Mouse (Mus musculus): ENCODE results near the gene 4931414P19Rik. TPM values are rescaled to one million over a fixed set of nuclear protein-coding genes. Genes with fewer than 3 reads are reported as not detected.

The 4931414P19Rik gene
- polyA plus RNA-seq, 1 experiment from 2014 or later: 6.9 TPM

- ATAC-seq: no peak
- no peak overlapping the region for H3K9ac ChIP-seq (replicated peaks; ENCODE audit: low read depth, low read length)
- H3K36me3 ChIP-seq (ENCODE audit: control insufficient read depth, insufficient read depth): peaks cover 52% of the 10 kb centered on the region
- peaks cover 27% of the 10 kb centered on the region for H3K4me1 ChIP-seq (replicated peaks; ENCODE audit: control insufficient read depth, insufficient read depth, low read length)
- no peak overlapping the region for H3K27ac ChIP-seq (ENCODE audit: low read length)
- H3K4me2 ChIP-seq (ENCODE audit: low read length): no peak overlapping the region
- H3K27me3 ChIP-seq (replicated peaks; ENCODE audit: control insufficient read depth, insufficient read depth, low read length): no peaks in the 10 kb centered on the region
- no peak overlapping the region for H3K4me3 ChIP-seq (replicated peaks; ENCODE audit: low read length)
- H3K9me3 ChIP-seq (ENCODE audit: control insufficient read depth, low read length): no peaks in the 10 kb centered on the region
- WGBS: 75% methylated on average over 2 of the region's 2 CpGs
Observed at GRCm38 (mm10) chr14:54643011-54643410, 37.2 kb upstream of the 4931414P19Rik start.

- no peak overlapping the region for H3K4me3 ChIP-seq (replicated peaks; ENCODE audit: low read length)
- peaks cover 26% of the 10 kb centered on the region for H3K4me1 ChIP-seq (replicated peaks; ENCODE audit: control insufficient read depth, insufficient read depth, low read length)
- H3K9me3 ChIP-seq (ENCODE audit: control insufficient read depth, low read length): no peaks in the 10 kb centered on the region
- no peak overlapping the region for H3K4me2 ChIP-seq (ENCODE audit: low read length)
- peaks cover 47% of the 10 kb centered on the region for H3K36me3 ChIP-seq (ENCODE audit: control insufficient read depth, insufficient read depth)
- peak overlapping the region; percentile 39 for H3K27ac ChIP-seq (ENCODE audit: low read length)
- WGBS: 77% methylated on average over 24 of the region's 25 CpGs
- H3K9ac ChIP-seq (replicated peaks; ENCODE audit: low read depth, low read length): no peak overlapping the region
- no peaks in the 10 kb centered on the region for H3K27me3 ChIP-seq (replicated peaks; ENCODE audit: control insufficient read depth, insufficient read depth, low read length)
- ATAC-seq: no peak
Observed at GRCm38 (mm10) chr14:54642224-54642944, 36.6 kb upstream of the 4931414P19Rik start.

- H3K36me3 ChIP-seq (ENCODE audit: control insufficient read depth, insufficient read depth): peaks cover 42% of the 10 kb centered on the region
- H3K4me3 ChIP-seq (replicated peaks; ENCODE audit: low read length): peak within 1 kb of the TSS; percentile 85
- H3K4me2 ChIP-seq (ENCODE audit: low read length): peak within 1 kb of the TSS; percentile 94
- H3K4me1 ChIP-seq (replicated peaks; ENCODE audit: control insufficient read depth, insufficient read depth, low read length): peaks cover 26% of the 10 kb centered on the region
- peak; percentile 95 for ATAC-seq
- peak within 1 kb of the TSS; percentile 97 for H3K9ac ChIP-seq (replicated peaks; ENCODE audit: low read depth, low read length)
- no peaks in the 10 kb centered on the region for H3K27me3 ChIP-seq (replicated peaks; ENCODE audit: control insufficient read depth, insufficient read depth, low read length)
- H3K9me3 ChIP-seq (ENCODE audit: control insufficient read depth, low read length): no peaks in the 10 kb centered on the region
- WGBS: under 1% methylated on average over 40 of the region's 52 CpGs
- peak within 1 kb of the TSS; percentile 91 for H3K27ac ChIP-seq (ENCODE audit: low read length)
Observed at GRCm38 (mm10) chr14:54641305-54641969, 35.6 kb upstream of the 4931414P19Rik start, which contains the start of gene Cdh24. Gene Cdh24 (minus strand): TSS chr14:54641364.

- Histone ChIP-seq H3K9me3 (ENCODE audit: control insufficient read depth, low read length) (no peaks in the 10 kb centered on the region), H3K36me3 (ENCODE audit: control insufficient read depth, insufficient read depth) (peaks cover 38% of the 10 kb centered on the region), H3K4me1 (replicated peaks; ENCODE audit: control insufficient read depth, insufficient read depth, low read length) (peaks cover 26% of the 10 kb centered on the region), H3K9ac (replicated peaks; ENCODE audit: low read depth, low read length) (peak within 1 kb of the TSS; percentile 97), H3K27ac (ENCODE audit: low read length) (peak within 1 kb of the TSS; percentile 91), H3K27me3 (replicated peaks; ENCODE audit: control insufficient read depth, insufficient read depth, low read length) (no peaks in the 10 kb centered on the region), H3K4me3 (replicated peaks; ENCODE audit: low read length) (peak within 1 kb of the TSS; percentile 85), H3K4me2 (ENCODE audit: low read length) (peak within 1 kb of the TSS; percentile 94)
- ATAC-seq: no peak; the same call in 1 of the 2 replicates
- WGBS: under 1% methylated on average over 28 of the region's 28 CpGs
Observed at GRCm38 (mm10) chr14:54640946-54641304, 35.1 kb upstream of the 4931414P19Rik start, which contains the start of gene Gm17606. Gene Gm17606 (plus strand): TSS chr14:54640952.

DNA sequence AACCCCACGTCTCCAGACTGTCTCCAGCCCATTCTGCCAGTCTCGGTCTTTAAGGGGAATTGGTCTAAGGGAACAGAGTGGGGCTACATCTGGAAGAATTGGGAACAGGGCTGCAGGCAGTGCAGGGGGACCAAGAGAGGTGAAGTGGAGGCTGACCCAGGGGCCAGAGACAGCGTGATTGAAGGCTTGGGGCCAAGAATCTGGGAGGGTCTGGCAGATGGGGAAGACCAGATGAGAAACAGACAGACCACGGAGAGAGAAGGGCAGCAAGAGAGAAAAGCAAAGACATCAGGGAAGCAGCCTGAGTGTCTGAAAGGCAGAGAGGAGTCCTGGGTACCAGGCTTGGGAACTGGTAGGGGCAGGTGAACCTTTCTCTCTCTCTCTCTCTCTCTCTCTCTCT is 34.3 kb upstream of the 4931414P19Rik start:
- Histone ChIP-seq H3K4me3 (replicated peaks; ENCODE audit: low read length) (peak overlapping the region; percentile 85), H3K9ac (replicated peaks; ENCODE audit: low read depth, low read length) (peak overlapping the region; percentile 46), H3K9me3 (ENCODE audit: control insufficient read depth, low read length) (no peaks in the 10 kb centered on the region), H3K4me2 (ENCODE audit: low read length) (peak overlapping the region; percentile 94), H3K27me3 (replicated peaks; ENCODE audit: control insufficient read depth, insufficient read depth, low read length) (no peaks in the 10 kb centered on the region), H3K4me1 (replicated peaks; ENCODE audit: control insufficient read depth, insufficient read depth, low read length) (peaks cover 26% of the 10 kb centered on the region), H3K27ac (ENCODE audit: low read length) (no peak overlapping the region), H3K36me3 (ENCODE audit: control insufficient read depth, insufficient read depth) (peaks cover 36% of the 10 kb centered on the region)
- WGBS: 13% methylated on average over 4 of the region's 4 CpGs
- ATAC-seq: no peak

DNA sequence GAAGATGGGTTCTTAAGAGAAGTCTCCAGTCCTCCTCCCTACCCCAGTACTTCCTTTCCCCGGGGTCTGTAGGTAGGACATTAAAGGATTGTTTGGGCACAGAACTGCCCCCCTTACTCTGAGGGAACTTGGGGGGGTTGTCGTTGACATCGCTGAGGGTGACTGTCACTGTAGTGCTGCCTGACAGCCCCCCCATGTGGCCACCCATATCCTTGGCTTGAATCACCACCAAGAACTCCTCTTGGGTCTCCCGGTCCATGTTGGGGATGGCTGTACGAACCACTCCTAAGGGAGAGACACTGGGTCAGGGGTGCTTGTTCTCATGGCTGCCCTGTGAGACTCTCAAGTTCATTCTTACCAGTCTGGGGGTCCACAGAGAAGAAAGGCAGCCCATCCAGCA is 32.4 kb upstream of the 4931414P19Rik start:
- H3K9ac ChIP-seq (replicated peaks; ENCODE audit: low read depth, low read length): no peak overlapping the region
- peaks cover 26% of the 10 kb centered on the region for H3K4me1 ChIP-seq (replicated peaks; ENCODE audit: control insufficient read depth, insufficient read depth, low read length)
- H3K27me3 ChIP-seq (replicated peaks; ENCODE audit: control insufficient read depth, insufficient read depth, low read length): no peaks in the 10 kb centered on the region
- ATAC-seq: no peak
- H3K4me3 ChIP-seq (replicated peaks; ENCODE audit: low read length): no peak overlapping the region
- no peak overlapping the region for H3K27ac ChIP-seq (ENCODE audit: low read length)
- no peak overlapping the region for H3K4me2 ChIP-seq (ENCODE audit: low read length)
- H3K9me3 ChIP-seq (ENCODE audit: control insufficient read depth, low read length): no peaks in the 10 kb centered on the region
- 81% methylated on average over 5 of the region's 5 CpGs for WGBS
- H3K36me3 ChIP-seq (ENCODE audit: control insufficient read depth, insufficient read depth): peaks cover 22% of the 10 kb centered on the region

DNA sequence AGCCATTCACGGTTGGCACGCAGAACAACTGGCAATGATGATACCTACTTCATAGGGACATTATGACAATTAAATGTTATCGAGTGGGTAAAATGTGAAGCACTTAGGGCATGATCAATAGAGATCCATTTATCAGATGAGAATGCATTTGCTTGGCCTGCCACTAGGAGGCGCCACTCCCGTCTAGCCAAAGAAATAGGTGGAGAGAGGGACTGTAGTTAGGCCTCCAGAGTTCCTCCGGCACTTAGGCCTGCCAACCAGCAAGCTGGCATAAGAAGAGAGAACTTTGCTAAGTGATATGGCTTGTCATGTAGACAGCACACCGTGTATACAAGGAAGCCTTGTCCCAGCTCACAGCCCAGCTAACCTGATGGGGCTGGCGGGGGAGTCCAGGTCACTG is 31.2 kb upstream of the 4931414P19Rik start:
- 45% methylated on average over 8 of the region's 8 CpGs for WGBS
- H3K4me2 ChIP-seq (ENCODE audit: low read length): no peak overlapping the region
- peaks cover 23% of the 10 kb centered on the region for H3K4me1 ChIP-seq (replicated peaks; ENCODE audit: control insufficient read depth, insufficient read depth, low read length)
- no peaks in the 10 kb centered on the region for H3K9me3 ChIP-seq (ENCODE audit: control insufficient read depth, low read length)
- no peaks in the 10 kb centered on the region for H3K27me3 ChIP-seq (replicated peaks; ENCODE audit: control insufficient read depth, insufficient read depth, low read length)
- no peak for ATAC-seq
- no peak overlapping the region for H3K27ac ChIP-seq (ENCODE audit: low read length)
- peaks cover 19% of the 10 kb centered on the region for H3K36me3 ChIP-seq (ENCODE audit: control insufficient read depth, insufficient read depth)
- H3K4me3 ChIP-seq (replicated peaks; ENCODE audit: low read length): no peak overlapping the region
- no peak overlapping the region for H3K9ac ChIP-seq (replicated peaks; ENCODE audit: low read depth, low read length)

DNA sequence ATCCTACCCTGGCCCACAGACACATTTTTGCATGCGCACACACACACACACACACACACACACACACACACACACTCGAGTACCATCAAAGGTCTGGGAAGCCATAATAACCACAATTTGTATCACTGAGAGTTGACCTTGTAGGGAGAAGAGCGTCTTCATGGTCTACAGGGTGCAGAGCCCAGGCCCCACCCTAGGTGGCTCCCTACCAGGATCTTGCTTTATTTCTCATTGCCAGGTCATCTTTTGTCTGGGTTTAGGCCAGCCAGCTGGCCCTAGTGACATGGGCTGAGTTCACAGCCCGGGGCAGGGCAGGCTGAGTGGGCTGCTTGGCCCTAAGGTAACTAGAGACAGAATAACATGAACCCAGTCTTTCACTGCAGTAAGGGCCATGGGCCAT is 28.4 kb upstream of the 4931414P19Rik start:
- H3K4me3 ChIP-seq (replicated peaks; ENCODE audit: low read length): no peak overlapping the region
- peaks cover 19% of the 10 kb centered on the region for H3K36me3 ChIP-seq (ENCODE audit: control insufficient read depth, insufficient read depth)
- no peak overlapping the region for H3K4me2 ChIP-seq (ENCODE audit: low read length)
- H3K4me1 ChIP-seq (replicated peaks; ENCODE audit: control insufficient read depth, insufficient read depth, low read length): peaks cover 8% of the 10 kb centered on the region
- 87% methylated on average over 4 of the region's 4 CpGs for WGBS
- H3K9me3 ChIP-seq (ENCODE audit: control insufficient read depth, low read length): no peaks in the 10 kb centered on the region
- no peak overlapping the region for H3K27ac ChIP-seq (ENCODE audit: low read length)
- H3K27me3 ChIP-seq (replicated peaks; ENCODE audit: control insufficient read depth, insufficient read depth, low read length): no peaks in the 10 kb centered on the region
- H3K9ac ChIP-seq (replicated peaks; ENCODE audit: low read depth, low read length): no peak overlapping the region
- no peak for ATAC-seq

GRCm38 (mm10) chr14:54632252-54632651 is 26.5 kb upstream of the 4931414P19Rik start:
- WGBS: 93% methylated on average over 36 of the region's 37 CpGs
- Histone ChIP-seq H3K4me3 (replicated peaks; ENCODE audit: low read length) (no peak overlapping the region), H3K9ac (replicated peaks; ENCODE audit: low read depth, low read length) (no peak overlapping the region), H3K4me1 (replicated peaks; ENCODE audit: control insufficient read depth, insufficient read depth, low read length) (no peaks in the 10 kb centered on the region), H3K4me2 (ENCODE audit: low read length) (no peak overlapping the region), H3K27ac (ENCODE audit: low read length) (no peak overlapping the region), H3K36me3 (ENCODE audit: control insufficient read depth, insufficient read depth) (peaks cover 19% of the 10 kb centered on the region), H3K9me3 (ENCODE audit: control insufficient read depth, low read length) (no peaks in the 10 kb centered on the region), H3K27me3 (replicated peaks; ENCODE audit: control insufficient read depth, insufficient read depth, low read length) (no peaks in the 10 kb centered on the region)
- ATAC-seq: no peak
